Mouse (Mus musculus): ENCODE results near the gene Pip5k1b.

GRCm38 (mm10) chr19:24362626-24363321 lies 192.9 kb downstream of the Pip5k1b start:
- TF ChIP-seq CTCF (IDR thresholded peaks at IDR 0.05; ENCODE audit: borderline replicate concordance, extremely low read depth, insufficient read depth, insufficient read length) (no peak), POLR2A (IDR thresholded peaks at IDR 0.05; ENCODE audit: borderline replicate concordance, extremely low read depth, insufficient read depth, insufficient read length, poor library complexity, severe bottlenecking) (no peak)

Data from brain, embryonic 14.5 days (tissue).